Mouse (Mus musculus) liver, embryonic 14.5 days (tissue): ENCODE results near the gene Tfap2a. TPM values are rescaled to one million over a fixed set of nuclear protein-coding genes. Genes with fewer than 3 reads are reported as not detected.

ENCODE experiments used
- ATAC-seq: fragments of 200-750 bp; cut with Nextera tagmentation; 2 replicates; pipeline ENCODE4 v1.8.0; 2017; ENCODE audit warnings: moderate number of reproducible peaks, mild to moderate bottlenecking, moderate library complexity; ENCODE audit not compliant: insufficient read depth
- DNase-seq, 3 experiments: peaks; one replicate each; pipeline ENCODE4 v3.0.0-alpha.2; 2012 to 2013; ENCODE audit warnings: low read depth in 3 of 3, low spot score in 3 of 3
- H3K27ac ChIP-seq: fragments of 300-500 bp; sonication (generic); 2 replicates; pipeline ENCODE4 v1.5.1; 2014; ENCODE audit warnings: moderate library complexity, mild to moderate bottlenecking, control low read depth, inconsistent platforms
- H3K27me3 ChIP-seq: fragments of 300-500 bp; sonication (generic); 2 replicates; pipeline ENCODE4 v1.6.1; 2014; ENCODE audit warnings: mild to moderate bottlenecking, low read length, moderate library complexity; ENCODE audit not compliant: control insufficient read depth, insufficient read depth
- H3K36me3 ChIP-seq: fragments of 300-500 bp; sonication (generic); replicated peaks from 2 replicates; pipeline ENCODE4 v1.6.1; 2014; ENCODE audit warnings: low read depth; ENCODE audit not compliant: control insufficient read depth, insufficient read depth
- H3K4me1 ChIP-seq, 2 experiments: fragments of 200-500 bp in 1 of 2; fragments of 300-500 bp in 1 of 2; sonication (generic) in 1 of 2; replicated peaks; 2 replicates each; pipeline ENCODE4 v1.6.1; 2012 to 2014; ENCODE audit warnings: antibody characterized with exemption in 1 of 2, inconsistent platforms in 1 of 2, low read length in 1 of 2; ENCODE audit not compliant: control insufficient read depth in 2 of 2, insufficient read depth in 2 of 2
- H3K4me2 ChIP-seq: fragments of 300-500 bp; sonication (generic); 2 replicates; pipeline ENCODE4 v1.6.1; 2014; ENCODE audit warnings: low read depth, mild to moderate bottlenecking, control low read depth, moderate library complexity
- H3K4me3 ChIP-seq, 2 experiments: fragments of 200-500 bp in 1 of 2; fragments of 300-500 bp in 1 of 2; sonication (generic) in 1 of 2; 2 replicates each; pipeline ENCODE4 v1.5.1; 2012 to 2014; ENCODE audit warnings: low read depth in 2 of 2, low read length in 2 of 2, mild to moderate bottlenecking in 2 of 2, control low read depth in 1 of 2, inconsistent platforms in 1 of 2, moderate library complexity in 1 of 2; ENCODE audit not compliant: insufficient read depth in 1 of 2
- H3K9ac ChIP-seq: fragments of 300-500 bp; sonication (generic); replicated peaks from 2 replicates; pipeline ENCODE4 v1.6.1; 2014; ENCODE audit warnings: mild to moderate bottlenecking, control low read depth, moderate library complexity
- H3K9me3 ChIP-seq: fragments of 300-500 bp; sonication (generic); 2 replicates; pipeline ENCODE4 v1.6.1; 2016; ENCODE audit warnings: low read length, mixed read lengths; ENCODE audit not compliant: control insufficient read depth
- CTCF ChIP-seq: IDR thresholded peaks from 2 replicates; pipeline ENCODE4 v1.5.1; 2016; ENCODE audit warnings: antibody characterized with exemption, low read depth, control low read depth
- EP300 ChIP-seq: IDR thresholded peaks from 2 replicates; pipeline ENCODE4 v1.6.1; 2016; ENCODE audit warnings: antibody characterized with exemption, low read depth
- WGBS: fragments of 180-500 bp; shearing (Covaris S2); extraction: QIAGEN DNeasy Blood & Tissue Kit; methylation state at CpG from one replicate; pipeline ENCODE4 v1.1.7; 2014; ENCODE audit not compliant: insufficient replicate concordance; 5-methylcytosine and 5-hydroxymethylcytosine counted together
- polyA plus RNA-seq, 2 experiments: library from polyadenylated mRNA; depleted of rRNA in 1 of 2; stranded (reverse) in 1 of 2; unstranded in 1 of 2; fragments of >200 nt; fragmentation: Nextera tagmentation in 1 of 2; extraction: Ambion mirVana in 1 of 2; gene quantifications; 2 replicates each; pipeline versions ENCODE4 v1.2.1 to v1.2.3; 2012 to 2014

The Tfap2a gene
- polyA plus RNA-seq, 2 experiments: 0.02 TPM; not detected in 1

DNA sequence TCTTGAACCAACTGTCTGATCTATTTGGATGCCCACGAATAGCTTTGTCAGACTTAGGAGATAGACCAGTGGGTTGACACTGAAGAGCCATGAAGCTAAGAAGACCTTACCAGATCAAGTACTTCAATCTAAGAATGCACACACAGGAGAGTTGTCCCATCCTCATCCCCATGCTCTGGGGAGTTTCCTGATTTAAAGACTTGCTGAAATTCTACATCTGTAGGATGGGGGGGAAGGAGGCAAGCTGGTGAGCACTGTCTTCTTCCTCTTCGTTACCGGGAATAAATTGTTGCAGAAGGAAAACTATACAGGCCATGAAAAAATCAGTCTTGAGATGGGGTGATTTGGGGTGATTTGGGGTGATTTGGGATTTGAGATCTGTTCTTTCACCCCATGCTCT lies 30.5 kb downstream of the Tfap2a start:
- no peak for ATAC-seq

DNA sequence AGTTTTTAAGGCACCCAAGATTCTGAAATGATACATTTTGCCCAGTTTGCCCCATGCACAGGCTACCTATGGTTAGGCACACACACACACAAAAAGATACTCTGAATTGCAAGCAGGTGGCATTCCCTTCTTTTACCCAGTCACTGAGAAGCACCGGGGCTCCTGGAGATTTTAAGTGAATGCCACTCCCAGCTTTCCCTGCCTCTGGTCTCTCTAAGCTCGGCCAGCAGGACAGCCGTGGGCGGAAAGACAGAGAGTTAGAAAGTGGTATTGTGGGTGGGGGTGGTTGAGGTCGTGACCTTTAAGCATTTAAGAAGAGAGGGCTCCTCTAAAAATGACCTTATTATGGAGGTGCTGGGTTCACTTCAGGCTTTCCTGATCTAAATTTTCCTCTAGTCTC lies 31.6 kb downstream of the Tfap2a start:
- no peak overlapping the region for H3K27ac ChIP-seq
- H3K9me3 ChIP-seq: no peaks in the 10 kb centered on the region
- H3K4me1 ChIP-seq: no peaks in the 10 kb centered on the region
- no peak overlapping the region for H3K4me3 ChIP-seq
- no peak for TF ChIP-seq EP300
- no peak for TF ChIP-seq CTCF
- H3K4me2 ChIP-seq: no peak overlapping the region
- ATAC-seq (no peak), DNase-seq (no peak)
- whole genome bisulfite sequencing: 7% methylated on average over 5 of the region's 5 CpGs
- peaks cover 99% of the 10 kb centered on the region for H3K27me3 ChIP-seq
- no peaks in the 10 kb centered on the region for H3K36me3 ChIP-seq
- no peak overlapping the region for H3K9ac ChIP-seq

More for the DNA sequence above, 30.5 kb downstream of the Tfap2a start:
- no peak for DNase-seq
- no peaks in the 10 kb centered on the region for H3K4me1 ChIP-seq
- no peak overlapping the region for H3K27ac ChIP-seq
- no peaks in the 10 kb centered on the region for H3K9me3 ChIP-seq
- no peak overlapping the region for H3K9ac ChIP-seq
- H3K4me2 ChIP-seq: no peak overlapping the region
- no peak for TF ChIP-seq CTCF
- no peak for TF ChIP-seq EP300
- no peak overlapping the region for H3K4me3 ChIP-seq
- H3K27me3 ChIP-seq: peaks cover 100% of the 10 kb centered on the region
- no peaks in the 10 kb centered on the region for H3K36me3 ChIP-seq
- under 1% methylated on average over 3 of the region's 3 CpGs for WGBS

DNA sequence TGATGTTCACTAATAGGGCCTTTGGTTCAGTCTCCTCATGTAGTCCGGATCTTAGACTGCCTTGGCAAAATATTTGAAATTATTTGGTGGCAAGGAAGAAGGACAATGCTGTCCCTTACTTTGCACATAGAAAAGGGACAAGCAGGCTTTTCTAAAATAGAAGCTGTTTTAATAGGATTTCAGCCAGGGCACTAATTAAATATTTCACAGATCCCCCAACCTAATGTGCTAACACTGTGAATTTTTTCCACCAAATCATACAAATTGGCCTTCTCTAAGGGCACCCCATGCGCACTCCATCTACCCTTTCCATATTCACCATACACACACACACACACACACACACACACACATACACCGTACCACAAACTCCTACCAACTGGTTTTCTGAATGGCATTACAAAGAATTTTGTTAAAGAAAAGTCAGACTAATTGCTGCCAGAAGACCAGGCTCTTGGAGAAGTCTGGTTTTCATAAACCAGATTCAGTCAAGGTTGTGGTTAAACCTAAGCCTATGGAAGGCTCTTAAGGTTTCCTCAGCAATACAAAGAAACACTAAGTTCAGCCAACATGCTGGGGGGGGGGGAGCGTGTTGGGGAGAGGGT lies 32.3 kb downstream of the Tfap2a start:
- peaks cover 93% of the 10 kb centered on the region for H3K27me3 ChIP-seq
- no peak for ATAC-seq
- TF ChIP-seq CTCF (no peak), EP300 (no peak)
- no peak for DNase-seq
- H3K36me3 ChIP-seq: no peaks in the 10 kb centered on the region
- no peak overlapping the region for H3K27ac ChIP-seq
- no peak overlapping the region for H3K4me3 ChIP-seq
- no peaks in the 10 kb centered on the region for H3K9me3 ChIP-seq
- 7% methylated on average over 4 of the region's 4 CpGs for WGBS
- H3K9ac ChIP-seq: no peak overlapping the region
- H3K4me1 ChIP-seq: no peaks in the 10 kb centered on the region
- no peak overlapping the region for H3K4me2 ChIP-seq

DNA sequence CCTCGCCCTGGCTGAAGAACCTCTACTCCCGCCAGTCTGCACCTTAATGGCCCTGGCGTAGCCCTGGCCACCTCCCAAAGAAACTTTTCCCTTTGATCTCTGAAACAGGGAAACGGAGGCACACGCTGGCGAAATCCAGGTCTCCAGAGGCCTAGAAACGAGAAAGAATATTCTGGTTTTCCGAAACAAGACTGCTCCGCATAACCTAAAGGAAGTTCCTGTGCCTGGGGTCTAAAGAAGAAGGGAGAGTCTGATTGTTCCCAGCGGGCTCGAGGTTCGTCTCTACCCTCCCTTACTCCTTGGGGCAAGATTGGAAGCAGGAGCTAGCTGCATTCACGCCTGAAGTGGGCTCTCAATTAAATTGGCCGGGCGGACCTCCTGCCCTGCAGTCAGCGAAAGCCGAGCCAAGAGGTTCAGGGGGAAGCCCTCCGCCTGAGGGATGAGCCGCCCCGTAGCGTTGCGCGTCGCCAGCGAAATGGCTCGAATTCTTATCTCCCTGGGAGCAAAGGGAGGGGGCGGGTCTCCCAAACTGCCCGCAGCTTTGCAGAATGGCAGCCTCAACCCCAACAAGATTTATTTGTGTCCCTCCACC lies 33.2 kb downstream of the Tfap2a start:
- DNase-seq (no peak), ATAC-seq (no peak)
- TF ChIP-seq CTCF (no peak), EP300 (no peak)
- Histone ChIP-seq H3K27ac (no peak overlapping the region), H3K9me3 (no peaks in the 10 kb centered on the region), H3K36me3 (no peaks in the 10 kb centered on the region), H3K4me2 (no peak overlapping the region), H3K27me3 (peaks cover 84% of the 10 kb centered on the region), H3K4me1 (no peaks in the 10 kb centered on the region), H3K9ac (no peak overlapping the region), H3K4me3 (no peak overlapping the region)
- WGBS: under 1% methylated on average over 28 of the region's 28 CpGs

DNA sequence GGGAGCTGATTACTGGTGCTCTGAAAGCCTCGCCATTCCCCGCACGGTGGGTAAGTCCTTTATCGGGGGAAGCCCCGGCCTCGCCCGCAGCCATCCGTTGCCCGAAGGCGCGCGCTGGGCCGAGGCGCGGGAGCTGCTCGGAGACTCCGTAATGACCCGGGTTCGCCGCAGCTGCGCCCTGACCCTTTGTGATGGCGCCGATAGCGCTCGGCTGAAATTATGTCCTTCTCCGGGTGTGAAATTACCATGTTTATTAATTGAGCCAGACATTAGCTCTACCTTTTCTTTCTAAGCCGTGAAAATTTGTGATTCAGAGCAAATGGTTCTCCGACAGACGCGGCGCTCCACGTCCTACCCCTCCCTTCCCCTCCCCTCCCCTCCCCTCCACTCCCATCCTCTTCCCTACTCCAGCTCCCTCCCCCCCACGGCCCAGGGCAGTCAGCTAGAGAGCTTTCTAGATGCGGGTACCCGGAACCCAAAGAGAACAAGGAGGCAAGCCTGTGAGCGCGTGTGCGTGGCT lies 34.1 kb downstream of the Tfap2a start:
- no peak overlapping the region for H3K4me2 ChIP-seq
- 1% methylated on average over 38 of the region's 38 CpGs for WGBS
- DNase-seq (no peak), ATAC-seq (no peak)
- peaks cover 75% of the 10 kb centered on the region for H3K27me3 ChIP-seq
- H3K4me1 ChIP-seq: no peaks in the 10 kb centered on the region
- H3K36me3 ChIP-seq: no peaks in the 10 kb centered on the region
- no peak overlapping the region for H3K9ac ChIP-seq
- TF ChIP-seq EP300: no peak
- TF ChIP-seq CTCF: no peak
- no peak overlapping the region for H3K4me3 ChIP-seq
- no peaks in the 10 kb centered on the region for H3K9me3 ChIP-seq
- H3K27ac ChIP-seq: no peak overlapping the region
